Mouse (Mus musculus) heart, adult 2 months (tissue): ENCODE measurements around the gene Btbd2. TPM values are rescaled to one million over a fixed set of nuclear protein-coding genes. Genes with fewer than 3 reads are reported as not detected.
A peak's percentile ranks its signal among the peaks of the same experiment; 100 is the strongest.

Experiments
- DNase-seq, 2 experiments: peaks; one replicate each; pipeline ENCODE4 v3.0.0; 2021
- H3K27ac ChIP-seq: fragments of 200-600 bp; 2 replicates; pipeline ENCODE4 v1.8.1; 2022
- H3K27me3 ChIP-seq: fragments of 200-500 bp; 2 replicates; pipeline ENCODE4 v1.6.1; 2012; ENCODE audit warnings: mild to moderate bottlenecking, low read length, inconsistent platforms, mixed read lengths; ENCODE audit not compliant: control insufficient read depth, insufficient read depth
- H3K36me3 ChIP-seq: fragments of 200-500 bp; 2 replicates; pipeline ENCODE4 v1.6.1; 2012; ENCODE audit warnings: low read length, inconsistent platforms; ENCODE audit not compliant: control insufficient read depth, insufficient read depth
- H3K4me1 ChIP-seq: fragments of 200-500 bp; 2 replicates; pipeline ENCODE4 v1.6.1; 2011; ENCODE audit warnings: low read length; ENCODE audit not compliant: control insufficient read depth, insufficient read depth
- H3K4me3 ChIP-seq: fragments of 200-600 bp; 2 replicates; pipeline ENCODE4 v1.8.1; 2022
- H3K79me2 ChIP-seq: fragments of 200-500 bp; replicated peaks from 2 replicates; pipeline ENCODE4 v1.6.1; 2012; ENCODE audit warnings: mild to moderate bottlenecking, inconsistent platforms, low read length, moderate library complexity, mixed read lengths; ENCODE audit not compliant: control insufficient read depth, insufficient read depth
- H3K9ac ChIP-seq: fragments of 200-500 bp; 2 replicates; pipeline ENCODE4 v1.6.1; 2012; ENCODE audit warnings: low read depth, mild to moderate bottlenecking, control low read depth, inconsistent platforms, low read length, mixed read lengths
- CTCF ChIP-seq: fragments of 200-600 bp; IDR thresholded peaks from 2 replicates; pipeline ENCODE4 v1.8.1; 2022; ENCODE audit warnings: antibody characterized with exemption, mild to moderate bottlenecking, moderate library complexity
- EP300 ChIP-seq: fragments of 200-500 bp; IDR thresholded peaks from 2 replicates; pipeline ENCODE4 v1.6.1; 2011; ENCODE audit warnings: low read depth, low read length, control low read depth; ENCODE audit not compliant: insufficient read depth
- POLR2A ChIP-seq: fragments of 200-500 bp; IDR thresholded peaks from 2 replicates; pipeline ENCODE4 v1.6.1; 2011; ENCODE audit warnings: mild to moderate bottlenecking, low read depth, low read length, control low read depth; ENCODE audit not compliant: insufficient read depth
- WGBS: fragments of 180-500 bp; shearing (Covaris S2); methylation state at CpG from one replicate; pipeline ENCODE4 v1.1.7; 2018; 5-methylcytosine and 5-hydroxymethylcytosine counted together
- intact Hi-C: fragments of 180-260 bp; cut with DNase I; formaldehyde crosslinking; loops from one replicate; pipeline ENCODE4 v1.15.1; 2025
- polyA plus RNA-seq: library from polyadenylated mRNA; depleted of rRNA; stranded (reverse); fragments of >200 nt; gene quantifications from 2 replicates; pipeline ENCODE4 v1.2.3, GENCODE M21; 2012
- total RNA-seq, 2 experiments: library from RNA; stranded (reverse); gene quantifications; 2 replicates each; pipeline ENCODE4 v1.2.3; 2021

The Btbd2 gene
- total and polyA plus RNA-seq, 3 experiments = 43.7 to 60.1 (median 44.2) TPM

GRCm38 (mm10) chr10:80627685-80628084 lies 29.2 kb downstream of the Btbd2 start:
- H3K9ac ChIP-seq = 0 out of 2 replicates have a peak overlapping the region, but pooled peaks have one; percentile 3
- 28% methylated on average over 2 of the region's 2 CpGs for WGBS
- intact Hi-C loops = no loop called here

GRCm38 (mm10) chr10:80625764-80626163 lies 31.1 kb downstream of the Btbd2 start:
- peaks cover 25% of the 10 kb centered on the region for H3K4me1 ChIP-seq
- no peak for TF ChIP-seq POLR2A
- no peak for TF ChIP-seq CTCF
- no peak for TF ChIP-seq EP300
- H3K4me3 ChIP-seq = no peak overlapping the region
- WGBS = 83% methylated on average over 4 of the region's 4 CpGs
- DNase-seq = no peak
- intact Hi-C loops = loop anchor here (2.0 kb wide), 1 partner anchor 29 kb away; no protein-coding TSS in a partner anchor
- no peaks in the 10 kb centered on the region for H3K36me3 ChIP-seq
- no peak overlapping the region for H3K27ac ChIP-seq
- no peaks in the 10 kb centered on the region for H3K27me3 ChIP-seq
- no peak overlapping the region for H3K9ac ChIP-seq
- peaks cover 8% of the 10 kb centered on the region for H3K79me2 ChIP-seq

More at GRCm38 (mm10) chr10:80627685-80628084, 29.2 kb downstream of the Btbd2 start:
- no peak overlapping the region for H3K4me3 ChIP-seq
- TF ChIP-seq EP300 = no peak
- TF ChIP-seq CTCF = no peak
- TF ChIP-seq POLR2A = no peak
- H3K27me3 ChIP-seq = no peaks in the 10 kb centered on the region
- peaks cover 18% of the 10 kb centered on the region for H3K79me2 ChIP-seq
- no peak overlapping the region for H3K27ac ChIP-seq
- H3K4me1 ChIP-seq = peaks cover 25% of the 10 kb centered on the region
- no peaks in the 10 kb centered on the region for H3K36me3 ChIP-seq
- peak; percentile 62 to 71 for DNase-seq

- peaks cover 12% of the 10 kb centered on the region for H3K4me1 ChIP-seq
- intact Hi-C loops = loop anchor here (2.0 kb wide), 2 partner anchors 31 to 47 kb away; partner anchors contain the start of gene Klf16
- peak overlapping the region; percentile 95 for H3K4me3 ChIP-seq
Observed at GRCm38 (mm10) chr10:80623457-80624191, 33.2 kb downstream of the Btbd2 start.

GRCm38 (mm10) chr10:80622661-80623456 lies 34.0 kb downstream of the Btbd2 start, which contains the start of gene Csnk1g2:
TSS of gene Csnk1g2 (plus strand) at chr10:80622838.
- Histone ChIP-seq H3K27ac (peak within 1 kb of the TSS; percentile 92), H3K4me1 (peaks cover 12% of the 10 kb centered on the region), H3K4me3 (peak within 1 kb of the TSS; percentile 95), H3K79me2 (0 out of 2 replicates have a peak, but pooled peaks cover 1% of the 10 kb centered on the region), H3K9ac (peak within 1 kb of the TSS; percentile 76), H3K27me3 (no peaks in the 10 kb centered on the region), H3K36me3 (no peaks in the 10 kb centered on the region)
- TF ChIP-seq POLR2A = no peak; the same call in 1 of the 2 replicates
- peak; percentile 12; the same call in 1 of the 2 replicates for TF ChIP-seq CTCF
- no peak for DNase-seq
- WGBS = under 1% methylated on average over 85 of the region's 85 CpGs
- intact Hi-C loops = loop anchor here (2.0 kb wide), 1 partner anchor 46 kb away; the partner anchor contains the start of gene Klf16

More at GRCm38 (mm10) chr10:80623457-80624191, 33.2 kb downstream of the Btbd2 start:
- DNase-seq = peak; percentile 77 to 84
- Histone ChIP-seq H3K36me3 (no peaks in the 10 kb centered on the region), H3K79me2 (peaks cover 1% of the 10 kb centered on the region; the same call in 1 of the 2 replicates), H3K27ac (peak overlapping the region; percentile 92), H3K9ac (peak overlapping the region; percentile 76), H3K27me3 (no peaks in the 10 kb centered on the region)
- peak; percentile 35 for TF ChIP-seq CTCF
- peak; percentile 60 for TF ChIP-seq POLR2A
- TF ChIP-seq EP300 = no peak
- WGBS = 6% methylated on average over 15 of the region's 15 CpGs

DNA sequence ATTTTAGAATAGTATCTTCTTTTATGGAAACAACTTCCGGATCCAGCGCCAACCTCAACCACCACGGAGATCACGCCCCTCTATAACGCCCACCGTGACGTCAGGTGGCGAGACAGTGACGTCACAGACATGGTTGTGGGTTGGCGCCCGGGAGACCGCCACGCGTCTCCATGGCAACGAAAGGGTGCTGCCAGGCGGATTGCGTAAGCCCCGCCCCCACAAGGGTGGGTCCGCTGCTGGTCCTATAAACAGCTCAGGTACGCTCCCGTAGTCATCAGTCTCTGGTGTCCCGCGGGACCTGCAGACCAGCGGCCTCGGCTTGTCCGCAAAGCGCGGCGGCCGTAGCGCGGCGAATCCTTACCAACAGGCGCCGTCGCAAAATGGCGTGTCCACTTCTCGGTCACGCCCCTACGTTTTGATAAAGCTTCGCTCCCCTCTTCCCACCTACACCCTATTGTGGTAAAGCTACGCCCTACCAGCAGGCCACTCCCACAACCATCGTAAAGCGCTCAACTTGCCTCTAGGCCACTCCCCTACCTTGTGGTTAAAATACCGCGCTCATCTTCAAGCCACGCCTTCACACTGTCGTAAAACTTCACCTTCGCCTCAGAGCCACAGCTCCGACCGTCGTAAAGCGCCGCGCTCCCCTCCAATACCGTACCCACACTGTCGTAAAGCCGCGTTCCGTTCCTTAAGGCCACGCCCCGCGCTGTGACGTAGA lies 34.8 kb downstream of the Btbd2 start:
- TF ChIP-seq POLR2A = peak; percentile 91
- no peak for TF ChIP-seq CTCF
- peak; percentile 91 for TF ChIP-seq EP300
- Histone ChIP-seq H3K27ac (peak overlapping the region; percentile 91), H3K4me1 (peaks cover 7% of the 10 kb centered on the region; the same call in 1 of the 2 replicates), H3K4me3 (peak overlapping the region; percentile 78), H3K36me3 (no peaks in the 10 kb centered on the region), H3K9ac (peak overlapping the region; percentile 54), H3K79me2 (no peaks in the 10 kb centered on the region), H3K27me3 (no peaks in the 10 kb centered on the region)
- WGBS = under 1% methylated on average over 64 of the region's 64 CpGs
- DNase-seq = peak; percentile 99
- intact Hi-C loops = loop anchor here (2.0 kb wide), 2 partner anchors 17 to 45 kb away; partner anchors contain the start of gene Klf16
